Mouse (Mus musculus) layer of hippocampus, postnatal 25 days (tissue): Measurements from ENCODE around the gene Hipk2. TPM values are rescaled to one million over a fixed set of nuclear protein-coding genes. Genes with fewer than 3 reads are reported as not detected.
A peak's percentile ranks its signal among the peaks of the same experiment; 100 is the strongest.

Source experiments
- DNase-seq, 2 experiments: peaks; one replicate each; pipeline ENCODE4 v3.0.0; 2022; ENCODE audit warnings: mixed read lengths in 2 of 2, low spot score in 1 of 2; ENCODE audit errors: extremely low spot score in 1 of 2
- total RNA-seq, 2 experiments: library from RNA; stranded (reverse); gene quantifications; 2 replicates each; pipeline ENCODE4 v1.2.3; 2021

Hipk2 gene
- 10 to 100 TPM; 50.2 to 66.2 TPM for total RNA-seq

DNA sequence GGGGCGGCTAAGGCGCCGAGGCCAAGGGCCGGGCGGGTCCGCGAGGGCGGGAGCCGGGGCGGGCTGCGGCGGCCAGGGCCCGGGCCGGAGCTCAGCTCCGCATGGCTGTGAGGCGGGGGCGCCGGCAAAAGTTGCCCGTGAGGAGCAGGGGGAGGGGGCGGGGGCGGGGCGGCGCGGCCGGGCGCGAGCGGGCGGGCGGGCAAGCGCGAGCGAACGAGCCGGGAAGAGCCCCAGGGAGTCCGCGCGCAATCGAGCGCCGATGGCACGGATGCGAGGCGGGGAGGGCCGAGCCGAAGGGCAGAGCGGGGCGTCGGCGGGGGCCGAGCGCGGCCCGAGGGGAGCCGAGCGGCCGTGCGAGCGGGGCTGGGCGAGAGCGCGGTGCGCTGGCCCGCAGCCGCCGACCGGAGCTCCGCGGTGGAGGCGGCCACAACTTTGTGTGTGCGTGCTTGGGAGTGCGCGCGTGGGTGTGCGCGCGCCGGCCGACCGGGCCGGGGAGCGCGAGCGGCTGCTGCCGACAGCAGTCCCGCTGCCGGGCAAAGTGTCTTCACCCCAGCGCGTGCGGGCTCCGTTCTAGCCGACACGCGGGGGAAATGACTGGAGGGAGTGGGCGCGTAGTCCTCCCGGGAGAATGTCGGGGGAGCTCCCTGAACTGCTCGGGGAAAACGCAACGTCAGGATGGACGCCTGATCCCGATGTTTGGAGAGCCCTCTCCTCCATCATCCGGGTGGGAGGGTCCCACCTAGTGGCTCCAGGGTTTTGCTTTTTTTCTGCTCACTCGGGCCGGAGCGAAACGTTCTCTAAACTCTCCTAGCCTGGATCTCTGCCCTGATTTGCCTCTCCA is at the start of gene Hipk2:
Hipk2 (minus strand) TSS at position 95 of the 841 bp plus-strand sequence.
- DNase-seq: peak; percentile 59 to 61

DNA sequence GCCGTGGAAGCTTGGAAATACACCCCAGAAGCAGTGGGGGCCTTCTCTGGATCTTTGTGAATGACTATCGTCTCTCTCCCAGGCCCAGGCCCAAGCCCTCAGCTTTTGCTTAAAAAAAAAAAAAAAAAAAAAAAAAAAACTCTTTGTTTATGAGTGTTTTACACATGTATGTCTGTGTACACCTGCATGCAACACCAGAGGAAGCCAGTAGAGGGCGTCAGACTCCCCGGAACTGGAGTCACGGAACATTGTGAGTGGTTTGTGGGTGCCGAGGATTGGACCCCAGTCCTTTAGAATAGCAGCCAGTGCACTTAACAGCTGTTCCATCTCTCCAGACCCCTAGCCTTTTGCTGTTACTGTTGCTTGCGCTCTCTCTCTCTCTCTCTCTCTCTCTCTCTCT is 49.8 kb upstream of the Hipk2 start:
- DNase-seq: no peak

DNA sequence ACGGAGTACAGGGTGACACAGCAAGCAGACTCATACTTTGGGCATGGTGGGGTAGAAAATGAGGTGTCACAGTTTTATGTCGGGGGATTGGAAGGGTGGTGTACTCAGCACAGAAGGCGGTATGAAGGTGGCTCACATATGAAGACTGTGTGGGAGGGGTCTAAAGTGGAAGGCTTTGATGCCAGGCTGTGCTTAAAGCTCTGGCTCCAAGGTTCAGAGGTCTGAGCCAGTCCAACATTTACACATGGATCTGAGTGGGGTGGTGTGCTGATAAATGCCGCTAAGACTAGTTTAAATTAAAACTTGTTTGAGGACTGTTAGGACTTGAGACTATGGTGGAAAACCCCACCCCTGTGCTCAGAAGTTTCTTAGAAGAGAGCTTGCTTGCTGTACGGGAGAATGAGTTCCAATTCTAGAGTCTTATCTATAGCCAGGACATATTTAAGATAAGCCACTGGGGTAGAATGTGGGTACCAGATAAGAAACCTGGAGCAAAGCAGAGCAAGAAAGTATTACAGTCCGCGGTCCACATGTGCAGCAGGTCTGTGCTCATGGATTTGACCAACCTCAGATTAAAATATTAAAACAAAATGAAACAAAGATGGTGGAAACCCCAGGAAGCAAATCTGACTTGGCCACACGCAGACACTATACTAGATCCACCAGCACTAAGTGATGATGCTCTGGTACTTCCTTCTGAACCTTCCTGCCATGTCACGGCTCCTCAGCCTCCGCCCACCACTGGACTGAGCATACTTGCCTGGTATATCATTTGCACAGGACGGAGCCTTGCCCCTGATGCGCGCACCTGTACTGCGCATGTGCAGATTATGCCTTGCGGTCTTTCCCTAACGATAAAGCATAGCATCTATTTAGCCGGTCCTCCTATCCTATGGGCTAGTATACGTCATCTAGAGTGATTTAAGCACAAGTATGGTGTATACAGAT is 48.2 kb upstream of the Hipk2 start:
- DNase-seq: no peak

DNA sequence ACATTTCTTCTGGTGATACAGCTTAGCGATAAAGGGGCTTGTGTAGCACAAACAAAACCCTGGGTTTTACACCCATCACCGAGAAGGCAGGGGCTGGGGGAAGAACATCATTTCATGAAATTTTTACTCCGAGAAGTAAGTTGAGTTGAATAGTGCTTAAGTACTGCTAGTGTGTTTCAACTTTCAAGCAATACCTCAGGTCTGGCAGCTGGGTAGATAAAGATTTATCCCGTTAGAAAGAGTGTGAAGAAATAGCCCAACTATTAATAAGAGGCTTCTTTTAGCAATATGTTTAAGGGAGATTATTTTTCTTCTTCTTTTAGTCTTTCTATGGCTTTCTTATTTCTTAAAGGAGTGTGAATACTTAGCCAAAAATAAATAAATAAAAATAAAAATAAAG is 47.5 kb upstream of the Hipk2 start:
- DNase-seq: no peak

DNA sequence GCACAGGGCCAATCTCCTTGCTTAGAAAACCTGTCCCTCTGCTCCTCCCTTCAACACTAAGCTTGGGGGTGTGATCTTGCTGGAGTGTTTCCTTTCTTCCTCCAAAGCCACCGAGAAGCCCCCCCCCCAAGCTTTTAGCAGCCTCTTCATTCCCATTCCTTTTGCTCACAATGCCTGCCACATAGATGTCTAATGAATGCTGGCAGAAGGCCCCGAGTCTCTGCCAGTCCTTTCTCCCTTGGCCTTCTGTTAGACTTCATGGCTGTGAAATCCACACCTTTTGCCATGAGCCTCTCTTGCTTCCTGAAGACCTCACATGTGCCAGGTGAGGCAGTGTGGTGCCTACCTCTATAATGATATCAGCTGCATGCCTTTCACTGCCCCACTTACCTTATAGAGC is 46.6 kb upstream of the Hipk2 start:
- DNase-seq: no peak

DNA sequence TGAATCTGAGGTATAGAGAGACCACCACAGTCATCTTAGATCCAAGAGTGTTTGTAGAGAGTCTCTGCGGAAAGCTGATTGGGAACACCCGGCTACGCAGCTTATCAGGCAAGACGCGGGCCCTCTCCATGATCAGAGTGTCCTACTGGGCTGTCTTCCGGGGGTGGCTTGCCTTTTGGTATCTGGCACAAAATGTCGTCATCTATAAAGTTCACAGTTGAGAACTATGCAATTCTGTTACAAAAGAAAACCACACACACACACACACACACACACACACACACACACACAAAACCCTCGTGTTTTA is 45.8 kb upstream of the Hipk2 start:
- no peak for DNase-seq

DNA sequence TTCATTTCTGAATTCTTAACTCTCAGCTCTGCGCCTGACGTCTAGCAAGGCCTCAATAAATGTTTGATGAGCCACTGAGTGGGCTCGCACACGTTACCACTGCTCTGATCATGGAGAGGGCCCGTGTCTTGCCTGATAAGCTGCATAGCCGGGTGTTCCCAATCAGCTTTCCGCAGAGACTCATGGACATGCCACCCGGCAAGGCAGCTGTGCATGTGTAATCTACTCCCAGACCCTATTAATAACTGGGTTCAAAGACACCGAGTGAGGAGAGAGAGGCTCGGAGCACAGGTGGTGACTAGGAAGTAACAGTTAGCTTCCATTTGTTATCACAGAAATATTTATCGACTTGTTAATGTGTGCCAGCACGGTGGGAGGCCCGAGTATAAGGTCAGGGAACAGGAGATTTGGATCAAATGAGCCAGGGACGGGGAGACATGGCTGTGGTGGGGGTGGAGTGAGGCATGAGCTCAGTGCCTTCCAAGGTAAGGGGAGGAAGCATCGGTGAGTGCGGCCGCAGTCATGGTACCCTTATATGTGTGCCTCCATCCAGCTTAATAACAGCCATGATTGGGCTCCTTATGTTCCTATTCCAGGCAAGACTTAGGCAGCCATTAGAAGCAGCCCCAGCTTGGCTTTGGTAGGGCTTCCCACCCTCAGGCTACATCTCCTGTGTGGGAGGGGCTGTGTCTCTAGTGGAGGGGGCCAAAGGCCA is 45.3 kb upstream of the Hipk2 start:
- DNase-seq: no peak

DNA sequence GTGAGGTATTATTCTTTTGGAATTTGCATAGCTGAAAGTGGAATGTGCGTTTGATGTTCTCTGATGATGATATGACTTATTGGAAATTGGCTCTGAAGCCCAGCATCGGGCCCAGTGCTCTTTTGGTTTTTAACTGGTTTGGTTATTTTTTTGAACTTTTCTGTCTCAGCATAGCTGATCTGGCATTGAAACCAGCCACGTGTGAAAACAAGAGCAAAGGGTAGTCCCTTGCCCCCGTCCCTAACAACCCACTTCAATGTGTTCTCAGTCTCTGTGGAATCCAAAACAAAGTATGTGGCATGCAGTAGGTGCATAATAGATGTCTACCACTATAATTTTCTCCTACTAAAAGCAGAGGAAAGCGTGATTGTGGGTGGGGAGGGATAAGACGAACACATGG is 44.2 kb upstream of the Hipk2 start:
- DNase-seq: no peak

DNA sequence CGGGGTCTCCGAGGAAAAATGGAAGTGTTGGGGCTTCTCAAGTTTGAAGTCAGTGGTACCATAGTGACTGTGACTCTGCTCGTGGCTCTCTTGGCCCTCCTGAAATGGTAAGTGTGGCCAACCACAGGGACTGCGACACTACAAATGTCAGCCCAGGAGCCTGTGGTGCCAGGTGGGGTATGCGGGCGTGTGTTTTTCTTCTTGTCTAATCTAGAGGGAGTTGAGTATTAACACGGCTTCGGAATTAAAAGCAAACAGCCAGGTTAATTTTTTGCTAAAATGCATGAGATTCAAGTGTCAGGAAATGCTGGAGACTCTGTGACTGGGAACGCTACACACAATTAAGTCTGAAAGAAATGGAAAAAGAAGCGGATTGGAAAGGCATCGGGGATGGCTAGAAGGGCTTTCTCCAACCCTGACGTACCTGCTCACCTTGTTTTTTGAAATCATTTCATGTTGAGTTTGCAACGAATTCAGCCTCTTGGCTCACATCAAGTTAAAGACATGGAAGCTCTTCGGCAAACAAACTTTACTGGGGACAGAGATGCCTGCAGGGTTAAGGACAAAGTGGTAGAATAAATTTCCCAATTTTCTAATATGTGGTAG is 43.3 kb upstream of the Hipk2 start:
- no peak for DNase-seq

DNA sequence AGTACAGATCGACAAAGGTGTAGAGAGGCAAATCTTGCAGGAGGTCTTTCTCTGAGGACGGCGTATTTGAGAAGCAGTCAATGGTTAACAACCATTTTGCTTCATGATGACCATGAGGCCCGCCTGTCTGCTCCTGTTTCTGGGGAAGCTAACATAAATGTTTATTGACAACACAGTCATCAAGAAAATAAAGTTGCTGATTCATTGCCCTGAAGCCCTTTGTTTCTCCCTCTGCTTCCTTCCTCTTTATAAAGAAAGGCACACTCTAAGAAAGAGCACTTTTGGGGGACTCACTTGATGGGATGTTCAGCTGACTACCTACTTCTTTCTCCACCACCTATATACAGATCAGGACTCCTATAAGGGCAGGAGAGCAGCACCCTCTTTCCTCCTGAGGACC is 42.8 kb upstream of the Hipk2 start:
- DNase-seq: no peak

DNA sequence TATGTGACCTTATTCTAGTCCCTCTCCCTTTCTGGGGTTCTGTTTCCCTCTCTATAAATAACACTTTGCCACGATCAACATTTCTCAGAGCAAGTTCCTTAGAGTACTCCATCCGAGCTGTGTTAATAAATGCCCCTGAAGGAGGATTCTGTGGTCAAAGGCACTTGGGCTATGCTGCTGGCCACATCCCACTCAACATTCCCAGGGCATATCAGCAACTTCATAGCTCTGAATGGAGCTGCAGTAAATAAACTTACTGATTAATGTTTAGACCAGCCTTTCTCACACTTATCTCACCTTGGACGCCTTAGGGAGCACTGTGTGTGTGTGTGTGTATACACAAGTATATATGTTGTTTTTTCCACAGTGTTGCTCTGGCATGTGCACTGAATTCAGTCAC is 41.5 kb upstream of the Hipk2 start:
- DNase-seq: no peak

DNA sequence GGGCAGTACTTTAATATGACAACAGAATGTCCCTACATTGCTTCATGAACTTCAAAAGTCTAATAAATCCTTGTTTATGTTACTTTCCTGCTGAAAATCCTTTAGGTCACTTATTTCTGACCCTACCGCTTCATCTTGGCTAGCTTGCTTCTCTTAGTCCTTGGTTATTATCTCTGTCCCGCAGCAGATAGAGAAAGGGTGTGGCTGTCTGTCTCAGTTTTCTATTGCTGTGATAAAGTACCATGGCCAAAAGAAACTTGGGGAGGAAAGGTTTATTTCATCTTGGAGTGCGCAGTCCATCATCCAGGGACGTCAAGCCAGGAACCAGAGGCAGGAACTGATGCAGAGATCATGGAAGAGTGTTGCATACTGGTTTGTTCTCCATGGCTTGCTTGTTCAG is 40.6 kb upstream of the Hipk2 start:
- no peak for DNase-seq

DNA sequence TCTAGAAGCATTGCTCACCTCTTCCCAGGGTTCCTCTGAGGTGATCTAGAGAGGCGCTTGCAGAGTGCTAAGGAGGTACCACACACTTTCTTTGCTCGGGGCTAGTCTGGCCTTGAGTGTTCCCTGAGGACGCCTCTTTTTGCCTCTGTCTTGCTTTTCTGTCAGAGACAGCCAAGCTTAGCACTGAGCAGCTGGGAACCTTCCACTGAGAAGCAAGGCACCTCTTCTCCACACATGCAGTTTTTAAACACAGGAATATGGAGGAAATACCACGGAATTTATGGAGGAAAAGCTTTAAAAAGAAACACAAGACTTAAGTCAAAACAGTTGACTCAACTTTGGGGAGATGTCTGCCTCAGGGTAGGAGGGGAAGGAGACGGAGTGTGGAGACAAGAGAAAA is 39.8 kb upstream of the Hipk2 start:
- no peak for DNase-seq

DNA sequence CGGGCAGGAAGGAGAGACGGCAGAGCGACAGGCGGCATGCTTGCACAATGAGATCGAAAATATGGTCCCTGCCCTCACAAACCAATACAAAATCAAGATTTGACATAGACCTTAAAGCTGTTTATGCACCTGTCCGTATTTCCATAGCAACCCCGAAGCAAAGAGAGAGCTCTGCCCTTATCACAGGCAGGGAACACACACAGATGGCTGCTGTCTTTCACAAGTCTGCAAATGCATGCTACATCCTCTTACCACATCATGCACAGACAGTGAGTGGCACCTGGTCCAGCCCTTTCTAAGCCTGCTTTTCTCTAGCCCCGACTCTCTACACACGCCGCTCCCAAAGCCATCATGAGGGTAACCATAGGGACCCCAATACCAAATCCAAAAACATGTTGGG is 38.2 kb upstream of the Hipk2 start:
- DNase-seq: no peak

DNA sequence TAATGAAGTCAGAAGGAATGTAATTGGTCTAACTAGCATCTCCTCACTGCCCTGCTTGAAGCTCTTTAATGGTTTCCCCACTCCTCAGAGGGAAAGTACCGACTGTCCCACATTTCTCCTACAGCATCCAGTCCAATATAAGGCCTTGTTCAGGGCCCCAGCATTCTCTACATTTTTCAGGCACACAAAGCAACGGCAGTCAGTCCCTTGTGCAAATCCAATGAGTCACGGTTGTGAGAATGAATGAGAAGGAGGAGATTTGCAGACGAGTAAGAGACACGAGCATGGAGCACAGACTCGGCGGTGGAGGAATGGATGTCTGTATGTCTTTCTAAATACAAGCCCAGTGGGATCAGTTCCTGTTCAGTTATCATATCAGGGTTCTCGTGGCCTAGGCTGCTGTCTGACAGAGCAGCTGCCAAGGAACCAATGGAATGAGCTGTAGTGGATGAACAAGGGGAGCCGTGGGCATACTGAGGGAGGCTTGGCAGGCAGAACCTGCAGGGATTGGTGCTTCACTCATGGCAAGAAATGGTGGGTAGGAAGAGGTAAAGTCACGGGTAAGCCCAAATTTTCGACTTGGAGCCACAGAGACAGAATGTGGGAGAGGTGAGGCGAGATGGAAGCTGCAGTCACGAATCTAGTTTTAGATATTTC is 37.5 kb upstream of the Hipk2 start:
- DNase-seq: no peak

DNA sequence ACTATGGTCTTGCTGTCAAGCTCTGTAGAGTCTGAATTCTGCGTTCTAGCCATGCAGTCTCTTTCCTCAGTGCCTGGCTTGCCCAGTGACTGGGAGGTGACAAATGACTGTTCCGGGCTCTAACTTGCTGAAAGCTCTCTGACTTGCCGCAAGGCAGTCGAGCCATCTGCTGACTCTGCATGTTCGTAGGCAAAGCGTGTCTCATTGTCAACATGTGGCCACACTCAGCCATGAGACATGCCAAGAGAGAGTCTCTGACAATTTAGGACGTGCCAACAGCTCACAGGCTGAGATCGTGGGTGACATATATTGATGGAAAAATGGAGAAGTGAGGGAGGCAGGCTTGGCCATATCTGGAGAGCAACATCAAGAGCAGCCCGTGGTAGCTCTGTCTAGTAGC is 36.9 kb upstream of the Hipk2 start:
- no peak for DNase-seq

DNA sequence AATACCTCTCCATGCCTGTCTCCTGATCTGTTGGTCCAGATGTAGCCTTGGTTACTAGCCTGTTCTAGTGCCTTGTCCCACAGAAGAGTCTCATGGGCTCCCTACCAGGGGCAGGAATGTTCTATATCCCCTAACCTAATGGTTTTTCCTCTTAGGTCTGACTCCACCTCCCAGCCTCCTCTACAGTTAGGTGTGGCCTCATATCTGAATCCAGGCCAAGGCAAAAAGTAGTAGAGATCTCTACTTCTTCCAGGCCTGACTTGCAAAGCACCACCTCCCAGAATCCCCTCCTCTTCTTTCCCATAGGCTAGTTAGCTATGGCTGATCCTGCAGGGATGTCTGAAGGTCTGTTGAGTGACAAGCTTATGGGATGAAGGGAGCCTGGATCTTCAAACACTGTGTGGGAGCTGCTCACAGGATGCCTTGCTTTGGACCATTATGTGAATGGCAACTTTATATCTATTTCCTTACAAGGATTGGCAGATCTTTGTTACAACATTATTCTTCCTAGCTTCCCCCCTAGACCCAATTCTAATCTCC is 36.2 kb upstream of the Hipk2 start:
- no peak for DNase-seq

DNA sequence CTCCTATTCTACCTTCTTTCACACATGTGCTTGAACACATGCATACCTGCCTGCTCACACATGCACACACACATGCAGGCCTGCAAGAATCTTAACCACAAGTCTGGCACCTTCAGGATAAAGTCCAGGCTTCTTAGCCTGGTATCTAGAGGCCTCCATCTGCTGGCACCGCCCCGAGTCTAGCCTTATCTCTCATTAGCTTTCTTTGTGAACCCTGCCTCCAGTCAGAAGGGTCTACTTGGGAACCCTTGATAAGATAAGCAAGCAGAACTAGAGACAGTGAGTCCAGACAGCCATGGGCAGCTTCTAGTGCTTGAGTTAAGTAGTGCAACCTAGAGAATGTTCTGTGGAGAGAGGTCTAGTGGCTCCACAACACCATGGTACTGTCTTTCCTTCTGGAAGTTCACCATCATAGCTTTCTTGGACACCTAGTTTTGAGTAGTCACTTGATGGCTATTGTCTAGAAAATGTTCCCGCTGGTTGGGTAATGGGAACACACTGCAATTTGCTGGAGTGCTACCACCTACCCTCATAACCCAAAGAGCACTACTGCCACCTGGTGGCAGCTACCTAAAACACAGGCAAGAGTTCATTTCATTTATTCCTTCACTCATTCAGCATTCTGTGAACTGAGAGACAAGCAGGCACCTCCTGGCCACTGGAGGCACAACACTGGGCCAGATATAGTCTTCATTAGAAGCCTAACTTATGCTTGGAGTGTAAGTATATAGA is 35.0 kb upstream of the Hipk2 start:
- peak in 1 of 2 experiments; percentile 58 for DNase-seq

DNA sequence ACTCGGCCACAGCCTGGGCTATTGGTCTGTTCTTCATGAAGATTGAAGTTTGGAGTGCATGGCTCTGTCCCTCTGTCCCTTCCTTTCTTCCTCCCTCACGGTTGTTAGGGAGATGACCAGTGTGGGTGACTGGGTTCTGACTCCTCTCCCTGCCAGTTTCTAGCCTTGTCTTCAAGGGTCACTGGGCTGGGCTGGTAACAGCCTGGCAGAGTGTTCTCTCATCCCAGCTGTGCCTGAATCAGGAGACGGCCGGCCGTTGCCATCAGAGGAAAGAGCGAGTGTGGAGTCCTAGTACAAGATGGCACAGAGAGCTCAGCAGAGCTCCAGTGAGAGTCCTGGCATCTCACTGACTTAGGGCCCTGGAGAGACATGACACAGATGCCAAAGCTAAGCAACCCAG is 32.4 kb upstream of the Hipk2 start:
- no peak for DNase-seq
